Mouse (Mus musculus) monocyte, adult 59 days (primary cell): ENCODE measurements around the gene Gamt. TPM values are rescaled to one million over a fixed set of nuclear protein-coding genes. Genes with fewer than 3 reads are reported as not detected.

ENCODE experiments used
- total RNA-seq, 2 experiments: library from RNA; stranded (reverse); gene quantifications; one replicate each; pipeline ENCODE4 v1.2.4; 2023

The Gamt gene
- 10 to 100 TPM; 12.4 to 13.8 TPM for total RNA-seq

DNA sequence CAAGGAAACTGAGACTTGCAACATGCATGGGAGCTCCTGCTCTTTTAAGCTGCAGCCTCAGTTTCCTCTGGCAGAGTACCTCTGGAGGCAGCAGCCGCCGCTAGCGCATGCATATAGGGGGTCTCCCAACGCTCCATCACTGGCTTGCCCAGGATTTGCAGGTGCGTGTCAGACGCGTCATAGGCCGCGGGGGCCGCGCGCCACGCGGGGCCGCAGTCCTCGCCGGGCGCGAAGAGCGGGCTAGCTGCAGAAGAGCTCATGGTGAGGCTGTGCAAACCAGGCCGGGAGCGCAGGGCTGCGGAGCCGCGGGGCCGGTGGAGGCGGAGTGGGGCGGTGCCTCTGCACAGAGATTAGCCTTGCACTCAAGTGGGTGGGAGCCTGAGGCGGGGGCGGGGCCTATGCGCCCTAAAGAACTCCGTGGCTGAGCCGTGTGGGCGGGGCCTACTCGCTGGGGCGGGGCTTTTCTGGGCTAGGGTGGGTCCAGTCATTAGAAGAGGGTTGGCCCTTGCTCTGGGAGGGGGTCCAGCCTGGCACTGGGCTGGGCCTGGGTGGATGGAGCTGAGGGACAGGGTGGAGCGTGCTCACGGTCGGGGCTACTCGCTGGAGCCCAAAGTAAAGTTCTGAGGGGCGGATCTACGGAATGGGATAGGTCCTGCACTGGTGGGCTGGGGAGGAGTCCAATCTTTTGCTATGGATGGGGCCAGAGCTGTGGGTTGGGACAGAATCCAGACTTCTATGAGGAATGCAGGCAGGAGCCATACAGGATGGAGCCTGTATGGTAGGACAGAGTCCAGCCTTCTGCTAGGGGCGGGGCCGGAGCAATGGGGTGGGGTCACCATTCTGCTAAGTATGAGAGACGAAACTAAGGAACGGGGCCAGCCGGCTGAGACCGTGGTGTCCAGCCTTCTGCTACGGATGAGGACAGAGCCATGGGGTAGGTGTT is at the start of gene Gamt, which contains the start of gene Dazap1:
Gene Gamt (minus strand): TSS at position 371 of the 943 bp plus-strand sequence.
Gene Dazap1 (plus strand): TSS at position 845 of the 943 bp plus-strand sequence.

DNA sequence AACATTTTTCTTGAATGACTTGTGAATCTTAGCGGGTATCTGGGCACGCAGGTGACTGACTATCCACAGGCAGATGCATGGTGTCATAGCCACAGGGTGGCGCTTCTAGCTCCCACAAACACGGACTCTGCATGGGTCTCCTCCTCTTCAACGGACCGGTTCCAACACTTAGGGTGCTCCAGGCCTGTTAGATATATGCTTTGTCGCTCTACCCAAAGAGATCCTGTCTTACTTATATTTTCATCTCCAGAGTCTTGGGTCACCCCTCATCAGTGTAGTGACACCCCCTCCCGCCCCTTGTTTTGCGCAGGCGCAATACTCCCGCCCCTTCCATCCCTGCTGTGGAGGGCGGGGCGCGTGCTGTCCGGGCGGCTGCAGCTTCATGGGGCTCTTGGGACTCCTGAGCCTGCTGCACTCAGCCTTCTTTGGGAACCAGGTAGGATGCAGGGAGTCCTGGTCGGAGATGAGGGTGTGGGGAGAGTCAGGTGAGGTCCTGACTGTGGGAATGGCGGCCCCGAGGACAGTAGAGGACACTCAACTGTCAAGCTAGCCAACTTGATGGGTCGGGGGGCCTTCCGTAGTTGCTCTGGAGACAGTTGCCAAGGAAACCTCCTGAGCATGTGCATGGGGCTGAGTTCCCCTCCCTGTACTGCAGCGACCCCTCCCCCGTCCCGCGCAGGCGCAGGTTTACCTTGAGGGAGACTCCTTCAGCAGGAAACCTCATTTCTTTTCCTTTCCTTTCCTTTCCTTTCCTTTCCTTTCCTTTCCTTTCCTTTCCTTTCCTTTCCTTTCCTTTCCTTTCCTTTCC is 35.0 kb upstream of the Gamt start, which contains the start of gene Apc2:
Gene Apc2 (plus strand): TSS at position 360 of the 808 bp plus-strand sequence.

GRCm38 (mm10) chr10:80292251-80293146 is 31.7 kb upstream of the Gamt start, which contains the start of gene Rps15:
TSS of gene Rps15 (plus strand) at chr10:80292453.

DNA sequence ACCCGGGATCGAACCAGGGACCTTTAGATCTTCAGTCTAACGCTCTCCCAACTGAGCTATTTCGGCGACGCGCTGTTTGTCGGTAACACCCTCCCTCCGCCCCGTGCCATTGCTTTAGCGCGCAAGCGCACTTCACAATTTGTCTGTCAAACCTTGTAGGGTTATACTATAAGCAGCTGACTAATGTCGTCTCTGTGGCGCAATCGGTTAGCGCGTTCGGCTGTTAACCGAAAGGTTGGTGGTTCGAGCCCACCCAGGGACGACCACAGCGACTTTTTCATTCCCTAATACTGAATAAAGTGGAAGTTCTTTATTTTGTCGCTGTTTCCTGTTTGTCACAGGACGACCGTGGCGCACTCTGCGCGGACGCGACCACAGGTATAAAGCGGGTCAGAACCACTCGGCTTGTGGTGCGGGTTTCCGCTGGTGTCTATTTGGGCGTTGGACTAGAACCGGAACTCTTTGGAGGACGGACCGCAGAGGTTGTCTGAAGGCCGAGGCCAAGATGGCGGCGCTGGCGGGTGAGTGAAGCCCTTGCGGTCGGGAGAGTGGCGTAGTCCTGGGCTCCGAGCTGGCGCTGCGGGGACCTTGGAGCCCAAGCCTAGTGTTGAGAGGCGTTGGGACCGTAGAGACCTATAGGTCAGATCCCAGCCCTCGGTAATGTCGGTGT is 11.7 kb downstream of the Gamt start, which contains the start of gene Ndufs7:
Gene Ndufs7 (plus strand): TSS at position 151 of the 670 bp plus-strand sequence.

GRCm38 (mm10) chr10:80226416-80227165 is 34.2 kb downstream of the Gamt start, which contains the start of gene Mum1:
TSS of gene Mum1 (plus strand) at chr10:80226434.

Other genes with a start within 250 kb of the Gamt start
- 100 to 1,000 TPM; 445 to 469 TPM for gene Arhgap45, start 244.4 kb downstream of the Gamt start, total RNA-seq
- gene Polr2e, start 221.2 kb downstream of the Gamt start, total RNA-seq: 10 to 100 TPM; 70.3 to 88.5 TPM
- 100 to 1,000 TPM; 295 to 325 TPM for gene Gpx4, start 213.8 kb downstream of the Gamt start, total RNA-seq
- gene Sbno2, start 155.4 kb downstream of the Gamt start, total RNA-seq: 100 to 1,000 TPM; 221 to 224 TPM
- gene Stk11, start 145.2 kb downstream of the Gamt start, total RNA-seq: 100 to 1,000 TPM; 122 to 129 TPM
- gene Atp5d, start 122.4 kb downstream of the Gamt start, total RNA-seq: 100 to 1,000 TPM; 165 to 182 TPM
- gene Cbarp, start 120.2 kb downstream of the Gamt start, total RNA-seq: 1 to 10 TPM; 3.7 to 4.5 TPM
- 100 to 1,000 TPM; 150 to 162 TPM for gene Midn, start 112.7 kb downstream of the Gamt start, total RNA-seq
- 10 to 100 TPM; 46.0 to 76.6 TPM for gene Cirbp, start 95.0 kb downstream of the Gamt start, total RNA-seq
- 10 to 100 TPM; 11.8 to 19.2 TPM for gene 1600002K03Rik, start 88.1 kb downstream of the Gamt start, total RNA-seq
- under 1 TPM; 0.24 to 0.49 TPM for gene Efna2, start 81.5 kb downstream of the Gamt start, total RNA-seq
- 10 to 100 TPM; 36.1 to 46.4 TPM for gene Mum1, start 34.6 kb downstream of the Gamt start, total RNA-seq
- gene Ndufs7, start 11.9 kb downstream of the Gamt start, total RNA-seq: 10 to 100 TPM; 70.2 to 74.7 TPM
- 10 to 100 TPM; 83.2 to 97.3 TPM for gene Dazap1, start 474 bp upstream of the Gamt start, total RNA-seq
- gene Rps15, start 31.4 kb upstream of the Gamt start, total RNA-seq: 1,000 to 10,000 TPM; 1,532 to 1,602 TPM
- under 1 TPM in 1 of 2 experiments, not detected in 1; 0.06 TPM for gene Apc2, start 35.0 kb upstream of the Gamt start, total RNA-seq
- 10 to 100 TPM; 26.6 to 30.0 TPM for gene 2310011J03Rik, start 59.5 kb upstream of the Gamt start, total RNA-seq
- gene Pcsk4, start 68.5 kb upstream of the Gamt start, total RNA-seq: not detected
- not detected for gene Reep6, start 68.9 kb upstream of the Gamt start, total RNA-seq
- under 1 TPM; 0.63 to 0.64 TPM for gene Adamtsl5, start 87.4 kb upstream of the Gamt start, total RNA-seq
- gene Plk5, start 95.4 kb upstream of the Gamt start, total RNA-seq: not detected
- gene Mex3d, start 126.6 kb upstream of the Gamt start, total RNA-seq: 1 to 10 TPM; 9.4 to 9.6 TPM
- gene Mbd3, start 138.5 kb upstream of the Gamt start, total RNA-seq: 10 to 100 TPM; 51.5 to 54.6 TPM
- gene Uqcr11, start 145.8 kb upstream of the Gamt start, total RNA-seq: 10 to 100 TPM; 87.0 to 91.8 TPM
- 10 to 100 TPM; 45.8 to 51.3 TPM for gene Tcf3, start 172.6 kb upstream of the Gamt start, total RNA-seq
- not detected for gene Onecut3, start 233.8 kb upstream of the Gamt start, total RNA-seq